9 mouse cellular contexts compared by ENCODE assay signal in the genomic region with DNA sequence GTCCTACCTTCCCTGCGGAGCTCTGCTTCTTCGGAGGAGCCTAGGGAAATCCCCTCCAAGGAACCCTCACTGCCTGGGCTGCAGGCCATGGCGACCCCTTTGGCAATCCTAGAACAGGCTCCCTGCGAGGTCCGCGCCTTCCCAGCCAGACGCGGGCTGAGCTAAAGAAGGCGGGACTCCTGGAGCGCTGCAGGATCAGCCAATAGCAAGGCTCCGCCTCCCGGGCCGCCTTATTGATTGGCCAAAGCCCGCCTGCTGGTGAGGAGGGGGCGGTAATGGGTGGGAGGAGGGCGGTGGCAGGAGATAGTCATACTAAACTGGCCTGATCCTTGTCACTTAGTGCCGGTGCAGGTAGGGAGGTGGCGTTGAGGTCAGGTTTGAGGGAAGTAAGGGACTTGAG. TPM values are rescaled to one million over a fixed set of nuclear protein-coding genes. Genes with fewer than 3 reads are reported as not detected.
DNase-seq lines count a peak whose midpoint lies in the region; ATAC-seq lines count a peak whose summit lies in the region.
"Had no signal": no experiment of that assay in that cellular context is flagged by ENCODE, and none has a peak within 500 bp of the region (broad histone marks: within the 10 kb centered on the region; RNA-seq: fewer than 3 reads in every experiment).

No protein-coding gene starts in this region.

- DNase-seq in CD4-positive helper T cell, adult 2 months (ENCODE audit: low read depth, low spot score), result peak; percentile 18
- DNase-seq in brain, adult 2 months (ENCODE audit: low read depth, low spot score), result peak; percentile 89
- DNase-seq in forebrain, embryonic 14.5 days (ENCODE audit: low spot score), result peak; percentile 94
- peak; percentile 62 to 70 for DNase-seq in heart, postnatal 14 days
- peak; percentile 55 to 69 for DNase-seq in kidney, postnatal 36 days
- DNase-seq in liver, embryonic 13.5 days, result peak; percentile 44
- peak; percentile 79 for DNase-seq in yolk sac, embryonic 10.5 days (ENCODE audit: low spot score)

- whole genome bisulfite sequencing in forebrain, embryonic 14.5 days, result under 1% methylated on average over 18 of the region's 18 CpGs
- WGBS in liver, embryonic 13.5 days (ENCODE audit: insufficient replicate concordance), result 2% methylated on average over 18 of the region's 18 CpGs
- under 1% methylated on average over 18 of the region's 18 CpGs for WGBS in neural tube, embryonic 12.5 days

- intact Hi-C loops in heart, postnatal 14 days (cut with DNase I), result no loop called here

- H3K4me2 ChIP-seq in forebrain, embryonic 14.5 days (ENCODE audit: low read length), result peak overlapping the region; percentile 83
- H3K4me2 ChIP-seq in liver, embryonic 13.5 days, result peak overlapping the region; percentile 66
- peak overlapping the region; percentile 83 for H3K4me2 ChIP-seq in neural tube, embryonic 12.5 days (replicated peaks)

- peak; percentile 87 for ATAC-seq in forebrain, embryonic 14.5 days
- ATAC-seq in liver, embryonic 13.5 days (ENCODE audit: low read depth), result peak; percentile 70
- peak; percentile 79 for ATAC-seq in neural tube, embryonic 12.5 days (ENCODE audit: low FRiP score, low read depth)
- ATAC-seq: Patski had no signal

- H3K9me3 ChIP-seq in forebrain, embryonic 14.5 days (replicated peaks; ENCODE audit: control insufficient read depth, low read length), result no peaks in the 10 kb centered on the region
- H3K9me3 ChIP-seq in liver, embryonic 13.5 days (replicated peaks), result peaks cover 5% of the 10 kb centered on the region; the same call in 1 of the 2 replicates
- H3K9me3 ChIP-seq in neural tube, embryonic 12.5 days, result no peaks in the 10 kb centered on the region

- no peak overlapping the region for H3K27ac ChIP-seq in forebrain, embryonic 14.5 days (ENCODE audit: low read depth, low read length)
- no peak overlapping the region for H3K27ac ChIP-seq in liver, embryonic 13.5 days
- no peak overlapping the region for H3K27ac ChIP-seq in neural tube, embryonic 12.5 days

- H3K36me3 ChIP-seq in forebrain, embryonic 14.5 days (ENCODE audit: control insufficient read depth, insufficient read depth, low read length), result peaks cover 28% of the 10 kb centered on the region
- H3K36me3 ChIP-seq in liver, embryonic 13.5 days, result peaks cover 51% of the 10 kb centered on the region
- peaks cover 27% of the 10 kb centered on the region for H3K36me3 ChIP-seq in neural tube, embryonic 12.5 days

- peak overlapping the region; percentile 31 for H3K4me3 ChIP-seq in forebrain, embryonic 14.5 days (ENCODE audit: low read depth, low read length)
- peak overlapping the region; percentile 40 for H3K4me3 ChIP-seq in liver, embryonic 13.5 days (replicated peaks)
- peak overlapping the region; percentile 34 for H3K4me3 ChIP-seq in neural tube, embryonic 12.5 days

- H3K4me1 ChIP-seq in forebrain, embryonic 14.5 days (ENCODE audit: control insufficient read depth, insufficient read depth, low read length), result peaks cover 23% of the 10 kb centered on the region
- peaks cover 55% of the 10 kb centered on the region for H3K4me1 ChIP-seq in liver, embryonic 13.5 days (replicated peaks)
- H3K4me1 ChIP-seq in neural tube, embryonic 12.5 days, result peaks cover 46% of the 10 kb centered on the region

- no peaks in the 10 kb centered on the region for H3K27me3 ChIP-seq in forebrain, embryonic 14.5 days (replicated peaks; ENCODE audit: control insufficient read depth, insufficient read depth, low read length)
- H3K27me3 ChIP-seq in liver, embryonic 13.5 days, result peaks cover 4% of the 10 kb centered on the region; the same call in 1 of the 2 replicates
- H3K27me3 ChIP-seq in neural tube, embryonic 12.5 days (replicated peaks), result no peaks in the 10 kb centered on the region
- H3K27me3 ChIP-seq: Patski had no signal

- peak overlapping the region; percentile 58 for H3K9ac ChIP-seq in forebrain, embryonic 14.5 days (ENCODE audit: low read length)
- H3K9ac ChIP-seq in liver, embryonic 13.5 days, result peak overlapping the region; percentile 60
- peak overlapping the region; percentile 51 for H3K9ac ChIP-seq in neural tube, embryonic 12.5 days

RNA-seq across cellular contexts. Expression of gene Mpp2, which starts 6.0 kb away (rescaled TPM):
- 15.3 and 16.8 TPM in 2 replicates for polyA plus RNA-seq in forebrain, embryonic 14.5 days (2014; fragmentation: Nextera tagmentation; extraction: Ambion mirVana)
- 1 to 10 TPM; 2.7 to 3.8 TPM for total RNA-seq in heart, postnatal 14 days (2021)
- polyA plus RNA-seq in liver, embryonic 13.5 days (2015; fragmentation: Nextera tagmentation; extraction: Ambion mirVana), result 10.2 and 13.3 TPM in 2 replicates
- polyA plus RNA-seq in neural tube, embryonic 12.5 days (2016; fragmentation: Nextera tagmentation; extraction: Ambion mirVana), result 23.9 and 25.4 TPM in 2 replicates

RNA-seq across cellular contexts. Expression of gene Ppy, which starts 18.8 kb away (rescaled TPM):
- not detected in 2 replicates for polyA plus RNA-seq in forebrain, embryonic 14.5 days (2014; fragmentation: Nextera tagmentation; extraction: Ambion mirVana)
- total RNA-seq in heart, postnatal 14 days (2021), result not detected
- polyA plus RNA-seq in liver, embryonic 13.5 days (2015; fragmentation: Nextera tagmentation; extraction: Ambion mirVana), result not detected in 2 replicates
- not detected in 2 replicates for polyA plus RNA-seq in neural tube, embryonic 12.5 days (2016; fragmentation: Nextera tagmentation; extraction: Ambion mirVana)
- polyA plus RNA-seq: Patski had no signal

RNA-seq across cellular contexts. Expression of gene Pyy, which starts 25.3 kb away (rescaled TPM):
- not detected in 2 replicates for polyA plus RNA-seq in forebrain, embryonic 14.5 days (2014; fragmentation: Nextera tagmentation; extraction: Ambion mirVana)
- not detected for total RNA-seq in heart, postnatal 14 days (2021)
- not detected in 2 replicates for polyA plus RNA-seq in liver, embryonic 13.5 days (2015; fragmentation: Nextera tagmentation; extraction: Ambion mirVana)
- 1.1 TPM in 1 of 2 replicates, not detected in the other for polyA plus RNA-seq in neural tube, embryonic 12.5 days (2016; fragmentation: Nextera tagmentation; extraction: Ambion mirVana)
- polyA plus RNA-seq: Patski had no signal

RNA-seq across cellular contexts. Expression of gene Cd300lg, which starts 41.0 kb away (rescaled TPM):
- 0.23 TPM in 1 of 2 replicates, not detected in the other for polyA plus RNA-seq in forebrain, embryonic 14.5 days (2014; fragmentation: Nextera tagmentation; extraction: Ambion mirVana)
- 10 to 100 TPM; 61.8 to 69.1 TPM for total RNA-seq in heart, postnatal 14 days (2021)
- 0.51 and 0.63 TPM in 2 replicates for polyA plus RNA-seq in liver, embryonic 13.5 days (2015; fragmentation: Nextera tagmentation; extraction: Ambion mirVana)
- polyA plus RNA-seq in neural tube, embryonic 12.5 days (2016; fragmentation: Nextera tagmentation; extraction: Ambion mirVana), result 0.46 and 0.49 TPM in 2 replicates
- polyA plus RNA-seq: Patski had no signal

RNA-seq across cellular contexts. Expression of gene Mpp3, which starts 54.1 kb away (rescaled TPM):
- polyA plus RNA-seq in forebrain, embryonic 14.5 days (2014; fragmentation: Nextera tagmentation; extraction: Ambion mirVana), result 34.2 and 39.6 TPM in 2 replicates
- 1 to 10 TPM; 4.3 to 5.2 TPM for total RNA-seq in heart, postnatal 14 days (2021)
- 0.24 and 0.36 TPM in 2 replicates for polyA plus RNA-seq in liver, embryonic 13.5 days (2015; fragmentation: Nextera tagmentation; extraction: Ambion mirVana)
- 45.2 and 47.2 TPM in 2 replicates for polyA plus RNA-seq in neural tube, embryonic 12.5 days (2016; fragmentation: Nextera tagmentation; extraction: Ambion mirVana)

Comparison
In these comparisons a context has a peak if more than half of its experiments do, and no peak if none do; other contexts are left out.
1. DNase-seq: peak in every context shown above with its lines; median percentile 94 in forebrain, embryonic 14.5 days; 89 in brain, adult 2 months; 79 in yolk sac, embryonic 10.5 days; 66 in heart, postnatal 14 days; 62 in kidney, postnatal 36 days; 44 in liver, embryonic 13.5 days; 18 in CD4-positive helper T cell, adult 2 months.